ENCODE assay signal across 12 mouse cellular contexts in the genomic region with DNA sequence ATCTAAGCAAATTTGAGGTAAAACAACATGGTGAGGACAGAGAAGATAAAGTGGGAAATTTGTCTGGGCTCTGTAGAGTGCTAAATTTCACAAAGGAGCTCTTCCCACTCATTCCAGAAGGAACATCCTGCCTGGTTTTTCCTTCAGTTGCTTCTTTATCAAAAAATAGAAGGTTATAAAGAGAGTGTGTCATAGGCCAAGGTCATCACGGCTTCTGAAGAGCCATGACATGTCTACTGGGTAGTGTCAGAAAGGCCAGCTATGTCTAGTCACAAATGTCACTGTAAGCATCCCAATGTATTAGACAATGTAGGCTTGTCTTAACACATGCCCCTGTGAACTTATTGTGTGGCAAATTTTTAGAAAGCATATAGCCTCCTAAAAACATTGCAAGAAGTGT.
"Had no signal": no experiment of that assay in that cellular context is flagged by ENCODE, and none has a peak within 500 bp of the region (broad histone marks: within the 10 kb centered on the region; RNA-seq: fewer than 3 reads in every experiment).

No protein-coding gene starts in this region.

- DNase-seq: retina, postnatal 1 day; right cerebral cortex, adult 18-20 months; right cerebral cortex, postnatal 14 days; right cerebral cortex, postnatal 25 days; right cerebral cortex, postnatal 4 days; spleen, adult 18-20 months; thymus, adult 18-20 months; thymus, adult 2 months; thymus, postnatal 14 days; thymus, postnatal 25 days; thymus, postnatal 36 days; thymus, postnatal 4 days had no signal
